8 mouse cellular contexts compared by ENCODE assay signal in the genomic region with DNA sequence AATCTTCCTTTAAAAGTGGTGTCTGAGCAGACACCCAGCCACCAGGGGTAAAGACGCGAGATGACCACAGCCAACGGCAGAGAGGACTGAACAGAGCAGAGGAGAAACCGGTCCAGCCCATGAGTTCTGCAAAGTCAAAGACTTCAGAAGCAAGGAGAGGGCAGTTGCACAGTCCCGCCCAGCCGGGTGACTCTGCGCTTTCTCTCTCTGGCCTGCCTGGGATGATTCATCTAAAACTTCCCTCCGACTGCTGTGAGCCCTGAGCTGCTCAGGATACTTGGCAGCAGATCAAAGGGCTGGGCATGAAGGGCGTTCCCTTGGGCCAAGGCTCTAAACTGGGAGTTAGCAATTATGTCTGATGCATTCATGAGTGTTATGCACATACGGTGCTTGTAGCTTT. TPM values are rescaled to one million over a fixed set of nuclear protein-coding genes. Genes with fewer than 3 reads are reported as not detected.
DNase-seq lines count a peak whose midpoint lies in the region; ATAC-seq lines count a peak whose summit lies in the region.

No protein-coding gene starts in this region.

- no peak overlapping the region for H3K4me2 ChIP-seq in forebrain, embryonic 15.5 days (replicated peaks)
- no peak overlapping the region for H3K4me2 ChIP-seq in limb, embryonic 15.5 days
- no peak overlapping the region for H3K4me2 ChIP-seq in midbrain, embryonic 15.5 days

- peak; percentile 89 for DNase-seq in 3134 (ENCODE audit: extremely low read depth, insufficient read length, low spot score)
- peak; percentile 93 for DNase-seq in adrenal gland, postnatal 10 days
- DNase-seq in hindbrain, embryonic 10.5 days (ENCODE audit: low spot score): peak; percentile 29
- peak; percentile 46 for DNase-seq in urinary bladder, postnatal 10 days (ENCODE audit: low spot score)

- no peak overlapping the region for H3K27ac ChIP-seq in forebrain, embryonic 15.5 days (replicated peaks)
- no peak overlapping the region for H3K27ac ChIP-seq in hindbrain, embryonic 10.5 days
- no peak overlapping the region; the same call in 1 of the 2 replicates for H3K27ac ChIP-seq in limb, embryonic 15.5 days
- H3K27ac ChIP-seq in midbrain, embryonic 15.5 days: no peak overlapping the region

- peak; percentile 39; the same call in 1 of the 2 replicates for ATAC-seq in forebrain, embryonic 15.5 days (replicated peaks)
- ATAC-seq in limb, embryonic 15.5 days (ENCODE audit: insufficient number of reproducible peaks, low FRiP score, low TSS enrichment, low read depth): peak; percentile 67
- peak; percentile 72 for ATAC-seq in midbrain, embryonic 15.5 days (replicated peaks)
- no peak for ATAC-seq in frontal cortex, adult (ENCODE audit: low TSS enrichment)

- H3K9me3 ChIP-seq in forebrain, embryonic 15.5 days: no peaks in the 10 kb centered on the region
- H3K9me3 ChIP-seq in hindbrain, embryonic 10.5 days: no peaks in the 10 kb centered on the region
- H3K9me3 ChIP-seq in limb, embryonic 15.5 days: no peaks in the 10 kb centered on the region
- H3K9me3 ChIP-seq in midbrain, embryonic 15.5 days: no peaks in the 10 kb centered on the region

- H3K4me3 ChIP-seq in forebrain, embryonic 15.5 days: no peak overlapping the region
- no peak overlapping the region for H3K4me3 ChIP-seq in hindbrain, embryonic 10.5 days
- no peak overlapping the region; the same call in 1 of the 2 replicates for H3K4me3 ChIP-seq in limb, embryonic 15.5 days
- H3K4me3 ChIP-seq in midbrain, embryonic 15.5 days: no peak overlapping the region

- H3K36me3 ChIP-seq in forebrain, embryonic 15.5 days: no peaks in the 10 kb centered on the region
- no peaks in the 10 kb centered on the region for H3K36me3 ChIP-seq in hindbrain, embryonic 10.5 days
- no peaks in the 10 kb centered on the region for H3K36me3 ChIP-seq in limb, embryonic 15.5 days
- no peaks in the 10 kb centered on the region for H3K36me3 ChIP-seq in midbrain, embryonic 15.5 days (replicated peaks)

- 39% methylated on average over 10 of the region's 10 CpGs for WGBS in forebrain, embryonic 15.5 days
- WGBS in hindbrain, embryonic 10.5 days: 69% methylated on average over 10 of the region's 10 CpGs
- WGBS in limb, embryonic 15.5 days: 11% methylated on average over 10 of the region's 10 CpGs
- 42% methylated on average over 10 of the region's 10 CpGs for WGBS in midbrain, embryonic 15.5 days

- 0 out of 2 replicates have a peak, but pooled peaks cover 3% of the 10 kb centered on the region for H3K27me3 ChIP-seq in forebrain, embryonic 15.5 days
- H3K27me3 ChIP-seq in hindbrain, embryonic 10.5 days (ENCODE audit: insufficient read depth, poor library complexity, severe bottlenecking): no peaks in the 10 kb centered on the region
- no peaks in the 10 kb centered on the region for H3K27me3 ChIP-seq in limb, embryonic 15.5 days
- H3K27me3 ChIP-seq in midbrain, embryonic 15.5 days (replicated peaks): 0 out of 2 replicates have a peak, but pooled peaks cover 3% of the 10 kb centered on the region

- no peak overlapping the region for H3K9ac ChIP-seq in forebrain, embryonic 15.5 days (replicated peaks)
- no peak overlapping the region for H3K9ac ChIP-seq in limb, embryonic 15.5 days
- H3K9ac ChIP-seq in midbrain, embryonic 15.5 days: no peak overlapping the region

- peaks cover 3% of the 10 kb centered on the region; the same call in 1 of the 2 replicates for H3K4me1 ChIP-seq in forebrain, embryonic 15.5 days
- peaks cover 18% of the 10 kb centered on the region for H3K4me1 ChIP-seq in hindbrain, embryonic 10.5 days (replicated peaks)
- peaks cover 24% of the 10 kb centered on the region for H3K4me1 ChIP-seq in limb, embryonic 15.5 days
- no peaks in the 10 kb centered on the region for H3K4me1 ChIP-seq in midbrain, embryonic 15.5 days

RNA-seq across cellular contexts. Expression of a gene that starts 51.2 kb away (rescaled TPM):
- total RNA-seq in adrenal gland, postnatal 10 days (2021): 1 to 10 TPM in 1 of 2 experiments, under 1 TPM in 1; 0.94 to 1.7 TPM
- polyA plus RNA-seq in forebrain, embryonic 15.5 days (2015; fragmentation: Nextera tagmentation; extraction: Ambion mirVana): 1.9 and 2.7 TPM in 2 replicates
- 2.6 and 2.9 TPM in 2 replicates for polyA plus RNA-seq in hindbrain, embryonic 10.5 days (2016; fragmentation: Nextera tagmentation; extraction: Ambion mirVana)
- polyA plus RNA-seq in limb, embryonic 15.5 days (2015; fragmentation: Nextera tagmentation; extraction: Ambion mirVana): 8.5 and 9.1 TPM in 2 replicates
- polyA plus RNA-seq in midbrain, embryonic 15.5 days (2015; fragmentation: Nextera tagmentation; extraction: Ambion mirVana): 7.8 and 12.3 TPM in 2 replicates

Comparison
In these comparisons a context has a peak if more than half of its experiments do, and no peak if none do; other contexts are left out.
1. DNase-seq: peak in every context shown above with its lines; median percentile 93 in adrenal gland, postnatal 10 days; 89 in 3134; 46 in urinary bladder, postnatal 10 days; 29 in hindbrain, embryonic 10.5 days.